Mouse (Mus musculus): ENCODE results near the gene Iglon5. TPM values are rescaled to one million over a fixed set of nuclear protein-coding genes. Genes with fewer than 3 reads are reported as not detected.

The Iglon5 gene
- polyA plus RNA-seq, 1 experiment from 2014 or later = 2.2 TPM

- H3K36me3 ChIP-seq = no peaks in the 10 kb centered on the region
Observed at GRCm38 (mm10) chr7:43438611-43439010, 51.3 kb downstream of the Iglon5 start.

GRCm38 (mm10) chr7:43436341-43437255, 53.3 kb downstream of the Iglon5 start, which contains the start of gene Nkg7:
Gene Nkg7 (plus strand): TSS chr7:43437073.
- 78% methylated on average over 10 of the region's 10 CpGs for WGBS
- DNase-seq (ENCODE audit: low spot score) = no peak
- Histone ChIP-seq H3K27me3 (ENCODE audit: insufficient read depth, poor library complexity, severe bottlenecking) (no peaks in the 10 kb centered on the region), H3K4me1 (replicated peaks) (no peaks in the 10 kb centered on the region), H3K27ac (no peak within 1 kb of the TSS), H3K36me3 (no peaks in the 10 kb centered on the region), H3K9me3 (peaks cover 2% of the 10 kb centered on the region; the same call in 1 of the 2 replicates), H3K4me3 (no peak within 1 kb of the TSS)

More at GRCm38 (mm10) chr7:43438611-43439010, 51.3 kb downstream of the Iglon5 start:
- peaks cover 10% of the 10 kb centered on the region for H3K4me1 ChIP-seq (replicated peaks)
- H3K4me3 ChIP-seq = no peak overlapping the region
- H3K9me3 ChIP-seq = no peaks in the 10 kb centered on the region
- 85% methylated on average over 4 of the region's 4 CpGs for WGBS
- H3K27ac ChIP-seq = no peak overlapping the region
- DNase-seq (ENCODE audit: low spot score) = no peak
- H3K27me3 ChIP-seq (ENCODE audit: insufficient read depth, poor library complexity, severe bottlenecking) = no peaks in the 10 kb centered on the region

- Histone ChIP-seq H3K4me1 (replicated peaks) (no peaks in the 10 kb centered on the region), H3K36me3 (no peaks in the 10 kb centered on the region), H3K4me3 (no peak overlapping the region), H3K9me3 (peaks cover 2% of the 10 kb centered on the region; the same call in 1 of the 2 replicates), H3K27me3 (ENCODE audit: insufficient read depth, poor library complexity, severe bottlenecking) (no peaks in the 10 kb centered on the region), H3K27ac (no peak overlapping the region)
- no peak for DNase-seq (ENCODE audit: low spot score)
- WGBS = 87% methylated on average over 5 of the region's 5 CpGs
Observed at GRCm38 (mm10) chr7:43434676-43435075, 55.2 kb downstream of the Iglon5 start.

GRCm38 (mm10) chr7:43432891-43433290, 57.0 kb downstream of the Iglon5 start:
- H3K27me3 ChIP-seq (ENCODE audit: insufficient read depth, poor library complexity, severe bottlenecking) = no peaks in the 10 kb centered on the region
- H3K9me3 ChIP-seq = peaks cover 2% of the 10 kb centered on the region; the same call in 1 of the 2 replicates
- no peak overlapping the region for H3K27ac ChIP-seq
- H3K4me1 ChIP-seq (replicated peaks) = no peaks in the 10 kb centered on the region
- H3K4me3 ChIP-seq = no peak overlapping the region
- no peak for DNase-seq (ENCODE audit: low spot score)
- 79% methylated on average over 4 of the region's 4 CpGs for WGBS
- no peaks in the 10 kb centered on the region for H3K36me3 ChIP-seq

- WGBS = 60% methylated on average over 4 of the region's 4 CpGs
- DNase-seq (ENCODE audit: low spot score) = no peak
- Histone ChIP-seq H3K27me3 (ENCODE audit: insufficient read depth, poor library complexity, severe bottlenecking) (no peaks in the 10 kb centered on the region), H3K4me3 (no peak overlapping the region), H3K4me1 (replicated peaks) (no peaks in the 10 kb centered on the region), H3K27ac (no peak overlapping the region), H3K9me3 (peaks cover 2% of the 10 kb centered on the region; the same call in 1 of the 2 replicates), H3K36me3 (no peaks in the 10 kb centered on the region)
Observed at GRCm38 (mm10) chr7:43429500-43429899, 60.4 kb downstream of the Iglon5 start.

- Histone ChIP-seq H3K9me3 (peaks cover 2% of the 10 kb centered on the region; the same call in 1 of the 2 replicates), H3K36me3 (no peaks in the 10 kb centered on the region), H3K4me1 (replicated peaks) (0 out of 2 replicates have a peak, but pooled peaks cover 5% of the 10 kb centered on the region), H3K4me3 (no peak within 1 kb of the TSS), H3K27me3 (ENCODE audit: insufficient read depth, poor library complexity, severe bottlenecking) (no peaks in the 10 kb centered on the region), H3K27ac (no peak within 1 kb of the TSS)
- no peak for DNase-seq (ENCODE audit: low spot score)
- 90% methylated on average over 8 of the region's 8 CpGs for WGBS
Observed at GRCm38 (mm10) chr7:43427406-43427805, 62.5 kb downstream of the Iglon5 start, which contains the start of gene Lim2. Gene Lim2 (plus strand): TSS chr7:43427670.

GRCm38 (mm10) chr7:43423991-43424625, 65.8 kb downstream of the Iglon5 start:
- 70% methylated on average over 3 of the region's 3 CpGs for WGBS
- no peak for DNase-seq (ENCODE audit: low spot score)

GRCm38 (mm10) chr7:43422995-43423617, 66.8 kb downstream of the Iglon5 start:
- H3K9me3 ChIP-seq = no peaks in the 10 kb centered on the region
- peak overlapping the region; percentile 21; the same call in 1 of the 2 replicates for H3K4me3 ChIP-seq
- DNase-seq (ENCODE audit: low spot score) = peak; percentile 85
- H3K27me3 ChIP-seq (ENCODE audit: insufficient read depth, poor library complexity, severe bottlenecking) = no peaks in the 10 kb centered on the region
- WGBS = 11% methylated on average over 11 of the region's 11 CpGs
- H3K4me1 ChIP-seq (replicated peaks) = 0 out of 2 replicates have a peak, but pooled peaks cover 5% of the 10 kb centered on the region
- H3K36me3 ChIP-seq = no peaks in the 10 kb centered on the region
- H3K27ac ChIP-seq = no peak overlapping the region

More at GRCm38 (mm10) chr7:43423991-43424625, 65.8 kb downstream of the Iglon5 start:
- no peak overlapping the region for H3K27ac ChIP-seq
- no peak overlapping the region for H3K4me3 ChIP-seq
- no peaks in the 10 kb centered on the region for H3K36me3 ChIP-seq
- H3K9me3 ChIP-seq = no peaks in the 10 kb centered on the region
- no peaks in the 10 kb centered on the region for H3K27me3 ChIP-seq (ENCODE audit: insufficient read depth, poor library complexity, severe bottlenecking)
- H3K4me1 ChIP-seq (replicated peaks) = 0 out of 2 replicates have a peak, but pooled peaks cover 5% of the 10 kb centered on the region

Other genes with a start within 250 kb of the Iglon5 start
- 7.8 and 9.8 TPM in 2 replicates for gene Zfp715, start 176.8 kb downstream of the Iglon5 start, polyA plus RNA-seq (2016; fragmentation: Nextera tagmentation; extraction: Ambion mirVana)
- 0.27 and 0.30 TPM in 2 replicates for gene Siglecf, start 138.7 kb downstream of the Iglon5 start, polyA plus RNA-seq (2016; fragmentation: Nextera tagmentation; extraction: Ambion mirVana)
- gene Siglecg, start 81.9 kb downstream of the Iglon5 start, polyA plus RNA-seq (2016; fragmentation: Nextera tagmentation; extraction: Ambion mirVana) = 0.14 and 0.17 TPM in 2 replicates
- gene Lim2, start 62.4 kb downstream of the Iglon5 start, polyA plus RNA-seq (2016; fragmentation: Nextera tagmentation; extraction: Ambion mirVana) = not detected in 2 replicates
- gene Nkg7, start 53.0 kb downstream of the Iglon5 start, polyA plus RNA-seq (2016; fragmentation: Nextera tagmentation; extraction: Ambion mirVana) = not detected in 2 replicates
- gene Cldnd2, start 49.3 kb downstream of the Iglon5 start, polyA plus RNA-seq (2016; fragmentation: Nextera tagmentation; extraction: Ambion mirVana) = not detected in 2 replicates
- 226 and 249 TPM in 2 replicates for gene Etfb, start 46.0 kb downstream of the Iglon5 start, polyA plus RNA-seq (2016; fragmentation: Nextera tagmentation; extraction: Ambion mirVana)
- 0.47 and 0.51 TPM in 2 replicates for gene Gm45233, start 45.9 kb downstream of the Iglon5 start, polyA plus RNA-seq (2016; fragmentation: Nextera tagmentation; extraction: Ambion mirVana)
- gene Vsig10l, start 26.9 kb downstream of the Iglon5 start, polyA plus RNA-seq (2016; fragmentation: Nextera tagmentation; extraction: Ambion mirVana) = 1.5 and 3.8 TPM in 2 replicates
- not detected in 2 replicates for gene 4931406B18Rik, start 15.9 kb upstream of the Iglon5 start, polyA plus RNA-seq (2016; fragmentation: Nextera tagmentation; extraction: Ambion mirVana)
- 0.61 and 1.2 TPM in 2 replicates for gene Cd33, start 54.4 kb upstream of the Iglon5 start, polyA plus RNA-seq (2016; fragmentation: Nextera tagmentation; extraction: Ambion mirVana)
- gene Zfp658, start 72.2 kb upstream of the Iglon5 start, polyA plus RNA-seq (2016; fragmentation: Nextera tagmentation; extraction: Ambion mirVana) = 5.4 and 6.1 TPM in 2 replicates
- gene Zfp719, start 89.5 kb upstream of the Iglon5 start, polyA plus RNA-seq (2016; fragmentation: Nextera tagmentation; extraction: Ambion mirVana) = 12.7 and 15.7 TPM in 2 replicates
- 0.76 and 1.1 TPM in 2 replicates for gene Zfp819, start 117.1 kb upstream of the Iglon5 start, polyA plus RNA-seq (2016; fragmentation: Nextera tagmentation; extraction: Ambion mirVana)
- gene Ceacam18, start 144.6 kb upstream of the Iglon5 start, polyA plus RNA-seq (2016; fragmentation: Nextera tagmentation; extraction: Ambion mirVana) = not detected in 2 replicates
- 0.36 and 0.52 TPM in 2 replicates for gene Siglece, start 170.1 kb upstream of the Iglon5 start, polyA plus RNA-seq (2016; fragmentation: Nextera tagmentation; extraction: Ambion mirVana)
- gene Ctu1, start 181.9 kb upstream of the Iglon5 start, polyA plus RNA-seq (2016; fragmentation: Nextera tagmentation; extraction: Ambion mirVana) = 17.5 and 19.1 TPM in 2 replicates
- gene Klk14, start 200.3 kb upstream of the Iglon5 start, polyA plus RNA-seq (2016; fragmentation: Nextera tagmentation; extraction: Ambion mirVana) = not detected in 2 replicates
- gene Klk13, start 222.5 kb upstream of the Iglon5 start, polyA plus RNA-seq (2016; fragmentation: Nextera tagmentation; extraction: Ambion mirVana) = 0.24 and 0.31 TPM in 2 replicates